ENCODE assay signal across 8 mouse cellular contexts in genomic region chr19:4169378-4169784, GRCm38 (mm10). TPM values are rescaled to one million over a fixed set of nuclear protein-coding genes. Genes with fewer than 3 reads are reported as not detected.
DNase-seq lines count a peak whose midpoint lies in the region; ATAC-seq and TF ChIP-seq lines count a peak whose summit lies in the region.

No protein-coding gene starts in this region.

- peak; percentile 99 for TF ChIP-seq CTCF in lung, postnatal 0 days (IDR thresholded peaks at IDR 0.05)

- peaks cover 13% of the 10 kb centered on the region for H3K27me3 ChIP-seq in hindbrain, embryonic 10.5 days (ENCODE audit: insufficient read depth, poor library complexity, severe bottlenecking)
- no peaks in the 10 kb centered on the region for H3K27me3 ChIP-seq in lung, postnatal 0 days (replicated peaks; ENCODE audit: insufficient read depth, low read length)

- peak overlapping the region; percentile 89 for H3K27ac ChIP-seq in hindbrain, embryonic 10.5 days
- peak overlapping the region; percentile 93 for H3K27ac ChIP-seq in lung, postnatal 0 days (ENCODE audit: low read length)

- TF ChIP-seq EP300 in lung, postnatal 0 days (IDR thresholded peaks at IDR 0.05), result no peak

- under 1% methylated on average over 43 of the region's 43 CpGs for WGBS in hindbrain, embryonic 10.5 days
- under 1% methylated on average over 42 of the region's 43 CpGs for WGBS in lung, postnatal 0 days

- peak overlapping the region; percentile 79 for H3K4me2 ChIP-seq in lung, postnatal 0 days (replicated peaks; ENCODE audit: low read depth, low read length)

- peak overlapping the region; percentile 73 for H3K9ac ChIP-seq in lung, postnatal 0 days (replicated peaks; ENCODE audit: low read depth)

- no peaks in the 10 kb centered on the region for H3K36me3 ChIP-seq in hindbrain, embryonic 10.5 days
- H3K36me3 ChIP-seq in lung, postnatal 0 days (ENCODE audit: insufficient read depth, low read length), result no peaks in the 10 kb centered on the region; the same call in 1 of the 2 replicates

- peak; percentile 88 for ATAC-seq in frontal cortex, adult (ENCODE audit: low TSS enrichment)
- peak; percentile 96 for ATAC-seq in lung, postnatal 0 days

- peaks cover 37% of the 10 kb centered on the region for H3K4me1 ChIP-seq in hindbrain, embryonic 10.5 days (replicated peaks)
- H3K4me1 ChIP-seq in lung, postnatal 0 days (ENCODE audit: insufficient read depth, low read depth, low read length), result peaks cover 11% of the 10 kb centered on the region; the same call in 1 of the 2 replicates

- peak overlapping the region; percentile 50 for H3K4me3 ChIP-seq in hindbrain, embryonic 10.5 days
- H3K4me3 ChIP-seq in lung, postnatal 0 days (ENCODE audit: low read depth, low read length), result peak overlapping the region; percentile 39

- no peaks in the 10 kb centered on the region for H3K9me3 ChIP-seq in hindbrain, embryonic 10.5 days
- H3K9me3 ChIP-seq in lung, postnatal 0 days (ENCODE audit: low read length), result no peaks in the 10 kb centered on the region

- peak; percentile 91 for DNase-seq in MEL-GATA-1-ER (ENCODE audit: extremely low read depth, low read depth)
- DNase-seq in cerebellum, adult 8-10 months, result peak; percentile 100
- peak; percentile 100 for DNase-seq in hindbrain, embryonic 10.5 days (ENCODE audit: low spot score)
- DNase-seq in layer of hippocampus, adult 9-11 months, result peak; percentile 99
- peak; percentile 100 for DNase-seq in lung, postnatal 0 days (ENCODE audit: low spot score)
- DNase-seq in ovary, postnatal 14 days (ENCODE audit: low spot score), result peak; percentile 99
- peak; percentile 100 for DNase-seq in thymus, postnatal 14 days

RNA-seq across cellular contexts. Expression of gene Carns1, which starts 5.9 kb away (rescaled TPM):
- 3.5 and 3.9 TPM in 2 replicates for polyA plus RNA-seq in hindbrain, embryonic 10.5 days (2016; fragmentation: Nextera tagmentation; extraction: Ambion mirVana)
- polyA plus RNA-seq in lung, postnatal 0 days (2015; fragmentation: Nextera tagmentation; extraction: Ambion mirVana), result 1.8 and 2.6 TPM in 2 replicates

RNA-seq across cellular contexts. Expression of gene Rps6kb2, which starts 6.2 kb away (rescaled TPM):
- 65.4 and 77.0 TPM in 2 replicates for polyA plus RNA-seq in hindbrain, embryonic 10.5 days (2016; fragmentation: Nextera tagmentation; extraction: Ambion mirVana)
- 28.4 and 35.1 TPM in 2 replicates for polyA plus RNA-seq in lung, postnatal 0 days (2015; fragmentation: Nextera tagmentation; extraction: Ambion mirVana)

RNA-seq across cellular contexts. Expression of gene Ptprcap, which starts 16.0 kb away (rescaled TPM):
- polyA plus RNA-seq in hindbrain, embryonic 10.5 days (2016; fragmentation: Nextera tagmentation; extraction: Ambion mirVana), result 0.51 and 0.76 TPM in 2 replicates
- polyA plus RNA-seq in lung, postnatal 0 days (2015; fragmentation: Nextera tagmentation; extraction: Ambion mirVana), result 3.4 and 3.7 TPM in 2 replicates

RNA-seq across cellular contexts. Expression of gene Coro1b, which starts 21.0 kb away (rescaled TPM):
- 138 and 156 TPM in 2 replicates for polyA plus RNA-seq in hindbrain, embryonic 10.5 days (2016; fragmentation: Nextera tagmentation; extraction: Ambion mirVana)
- 183 and 192 TPM in 2 replicates for polyA plus RNA-seq in lung, postnatal 0 days (2015; fragmentation: Nextera tagmentation; extraction: Ambion mirVana)

RNA-seq across cellular contexts. Expression of gene Tbc1d10c, which starts 21.7 kb away (rescaled TPM):
- polyA plus RNA-seq in hindbrain, embryonic 10.5 days (2016; fragmentation: Nextera tagmentation; extraction: Ambion mirVana), result 0.85 and 1.2 TPM in 2 replicates
- polyA plus RNA-seq in lung, postnatal 0 days (2015; fragmentation: Nextera tagmentation; extraction: Ambion mirVana), result 3.9 and 4.5 TPM in 2 replicates

Comparison
In these comparisons a context has a peak if more than half of its experiments do, and no peak if none do; other contexts are left out.
1. Peak in every context shown above with its lines: DNase-seq, ATAC-seq, H3K4me3 ChIP-seq and H3K27ac ChIP-seq.